14 mouse cellular contexts compared by ENCODE assay signal in the genomic region with DNA sequence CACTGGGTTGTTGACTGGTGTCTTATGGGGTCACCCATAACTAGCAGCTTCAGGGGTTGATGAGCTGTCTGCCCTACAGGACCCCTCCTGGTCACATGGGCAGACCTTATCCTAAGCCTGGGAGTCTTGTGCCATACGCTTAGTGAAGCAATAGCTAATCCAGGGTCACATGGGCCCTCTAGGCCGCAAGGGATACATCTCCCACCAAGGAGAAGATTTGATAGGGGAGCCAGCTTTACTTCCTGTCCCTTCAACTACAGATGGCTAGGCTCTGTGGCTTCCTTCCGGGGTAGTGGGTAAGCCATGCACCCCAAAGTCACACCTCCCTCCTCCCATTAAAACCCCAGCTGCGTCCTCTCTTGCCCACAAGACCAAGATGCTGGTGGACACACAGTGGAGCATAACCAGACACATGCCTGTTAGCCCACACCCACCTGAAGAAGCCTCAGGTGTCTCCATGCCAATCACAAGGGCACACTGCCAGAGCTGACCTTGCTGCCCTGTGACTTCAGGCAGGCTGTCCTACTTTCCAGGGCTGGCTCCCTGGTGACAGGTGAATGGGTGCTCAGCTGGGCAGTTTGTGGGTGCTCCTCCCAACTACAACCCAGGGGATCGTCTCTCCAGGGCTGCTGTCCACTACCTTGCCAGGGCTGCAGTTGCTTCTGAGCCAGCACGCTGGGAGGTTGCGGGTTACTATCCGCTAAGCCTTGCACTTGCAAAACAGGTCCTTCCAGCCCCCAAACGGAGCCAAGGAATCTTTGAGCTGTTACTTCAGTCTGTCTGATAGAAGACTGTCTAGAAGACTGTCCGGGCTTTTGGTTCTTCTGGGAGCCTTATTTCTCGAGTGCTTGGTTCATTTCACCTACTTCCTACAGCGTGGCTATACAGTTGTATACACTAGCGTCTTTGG. TPM values are rescaled to one million over a fixed set of nuclear protein-coding genes. Genes with fewer than 3 reads are reported as not detected.
A peak's percentile ranks its signal among the peaks of the same experiment; 100 is the strongest.
DNase-seq lines count a peak whose midpoint lies in the region; ATAC-seq and TF ChIP-seq lines count a peak whose summit lies in the region.
"Had no signal": no experiment of that assay in that cellular context is flagged by ENCODE, and none has a peak within 500 bp of the region (broad histone marks: within the 10 kb centered on the region; RNA-seq: fewer than 3 reads in every experiment).

TSS of gene Gpr132 (minus strand) at position 51 of the 910 bp plus-strand sequence.

- no peaks in the 10 kb centered on the region for H3K9me3 ChIP-seq in limb, embryonic 12.5 days
- H3K9me3 ChIP-seq in limb, embryonic 10.5 days (replicated peaks): no peaks in the 10 kb centered on the region
- H3K9me3 ChIP-seq in MEL (replicated peaks; ENCODE audit: insufficient read depth, low read length): no peaks in the 10 kb centered on the region
- H3K9me3 ChIP-seq in hindbrain, embryonic 11.5 days (ENCODE audit: control insufficient read depth, low read length): no peaks in the 10 kb centered on the region
- H3K9me3 ChIP-seq: limb, embryonic 13.5 days had no signal

- no peak for TF ChIP-seq POLR2A in MEL (IDR thresholded peaks at IDR 0.05; ENCODE audit: control insufficient read depth in 1 of 2, insufficient read depth in 1 of 2, low read depth in 1 of 2, low read length in 2 of 2, poor library complexity in 1 of 2)

- no peaks in the 10 kb centered on the region for H3K36me3 ChIP-seq in limb, embryonic 12.5 days
- H3K36me3 ChIP-seq in limb, embryonic 10.5 days: no peaks in the 10 kb centered on the region
- H3K36me3 ChIP-seq in MEL (ENCODE audit: control insufficient read depth in 1 of 2, insufficient read depth in 2 of 2, low read length in 2 of 2): peaks cover 0 to 9% of the 10 kb centered on the region in 2 experiments; a peak in 1 of 4 replicates
- H3K36me3 ChIP-seq in splenic B cell, adult 2 months (ENCODE audit: control insufficient read depth, insufficient read depth, low read length, poor library complexity, severe bottlenecking): no peaks in the 10 kb centered on the region
- no peaks in the 10 kb centered on the region for H3K36me3 ChIP-seq in hindbrain, embryonic 11.5 days (ENCODE audit: control insufficient read depth, insufficient read depth, low read length)
- H3K36me3 ChIP-seq: limb, embryonic 13.5 days had no signal

- H3K27ac ChIP-seq in limb, embryonic 12.5 days: no peak within 1 kb of the TSS
- H3K27ac ChIP-seq in limb, embryonic 10.5 days: no peak within 1 kb of the TSS
- H3K27ac ChIP-seq in MEL (ENCODE audit: control insufficient read depth, low read depth, low read length): no peak within 1 kb of the TSS
- no peak within 1 kb of the TSS for H3K27ac ChIP-seq in hindbrain, embryonic 11.5 days (ENCODE audit: low read depth, low read length)
- H3K27ac ChIP-seq in gastrocnemius, adult 2 months: no peak within 1 kb of the TSS
- H3K27ac ChIP-seq: hindbrain, postnatal 0 days; limb, embryonic 13.5 days had no signal

- no peak within 1 kb of the TSS for H3K4me3 ChIP-seq in limb, embryonic 12.5 days (replicated peaks)
- no peak within 1 kb of the TSS for H3K4me3 ChIP-seq in limb, embryonic 10.5 days
- H3K4me3 ChIP-seq in MEL (ENCODE audit: control insufficient read depth in 1 of 2, insufficient read depth in 1 of 2, low read depth in 2 of 2, low read length in 2 of 2): no peak within 1 kb of the TSS
- no peak within 1 kb of the TSS for H3K4me3 ChIP-seq in hindbrain, embryonic 11.5 days (ENCODE audit: low read depth, low read length)
- no peak within 1 kb of the TSS for H3K4me3 ChIP-seq in gastrocnemius, adult 2 months
- H3K4me3 ChIP-seq: erythroblast, embryonic 14.5 days; limb, embryonic 13.5 days had no signal

- no peak within 1 kb of the TSS for H3K4me2 ChIP-seq in limb, embryonic 12.5 days
- no peak within 1 kb of the TSS for H3K4me2 ChIP-seq in hindbrain, embryonic 11.5 days (replicated peaks; ENCODE audit: low read depth, low read length)

- ATAC-seq in limb, embryonic 12.5 days (ENCODE audit: insufficient number of reproducible peaks, insufficient read depth, low FRiP score, low TSS enrichment, low read depth): no peak
- no peak for ATAC-seq in hindbrain, embryonic 11.5 days (ENCODE audit: low FRiP score)
- ATAC-seq: hindbrain, postnatal 0 days had no signal

- peaks cover 7% of the 10 kb centered on the region for H3K4me1 ChIP-seq in limb, embryonic 12.5 days (replicated peaks)
- peaks cover 18% of the 10 kb centered on the region for H3K4me1 ChIP-seq in limb, embryonic 10.5 days
- H3K4me1 ChIP-seq in MEL (ENCODE audit: control insufficient read depth in 1 of 2, insufficient read depth in 2 of 2, low read length in 2 of 2): peaks cover 12 to 27% of the 10 kb centered on the region in 2 experiments
- no peaks in the 10 kb centered on the region for H3K4me1 ChIP-seq in hindbrain, embryonic 11.5 days (replicated peaks; ENCODE audit: control insufficient read depth, insufficient read depth, low read length)

- no peaks in the 10 kb centered on the region for H3K79me2 ChIP-seq in MEL (ENCODE audit: control insufficient read depth, insufficient read depth, low read length, poor library complexity)

- DNase-seq in limb, embryonic 10.5 days (ENCODE audit: low spot score): no peak
- no peak for DNase-seq in MEL (ENCODE audit: low read depth, low spot score)
- peak; percentile 76 for DNase-seq in fat pad, adult 2 months (ENCODE audit: extremely low read depth, low read depth, low spot score)
- peak; percentile 60 for DNase-seq in splenic B cell, adult 2 months (ENCODE audit: low read depth, low spot score)
- DNase-seq in hindbrain, embryonic 11.5 days (ENCODE audit: low spot score): no peak
- no peak for DNase-seq in gastrocnemius, adult 2 months
- DNase-seq in left cerebral cortex, adult 18-20 months (ENCODE audit: low spot score in 2 of 2): no peak
- DNase-seq: adrenal gland, postnatal 25 days; kidney, postnatal 36 days; lung, postnatal 14 days had no signal

- TF ChIP-seq EP300 in MEL (IDR thresholded peaks at IDR 0.05; ENCODE audit: low read depth in 1 of 2, low read length in 2 of 2): no peak

- peaks cover 49% of the 10 kb centered on the region for H3K27me3 ChIP-seq in limb, embryonic 12.5 days
- peaks cover 53% of the 10 kb centered on the region for H3K27me3 ChIP-seq in limb, embryonic 10.5 days (ENCODE audit: low read depth, poor library complexity, severe bottlenecking)
- H3K27me3 ChIP-seq in MEL (ENCODE audit: control insufficient read depth in 1 of 2, insufficient read depth in 2 of 2, low read length in 2 of 2): no peaks in the 10 kb centered on the region
- H3K27me3 ChIP-seq in splenic B cell, adult 2 months (ENCODE audit: control insufficient read depth, insufficient read depth, low read length, poor library complexity, severe bottlenecking): no peaks in the 10 kb centered on the region
- no peaks in the 10 kb centered on the region for H3K27me3 ChIP-seq in hindbrain, embryonic 11.5 days (ENCODE audit: control insufficient read depth, insufficient read depth, low read length)

- no peak for TF ChIP-seq CTCF in MEL (IDR thresholded peaks at IDR 0.05 in 2 of 3, conservative IDR thresholded peaks at IDR 0.05 in 1 of 3; ENCODE audit: control insufficient read depth in 1 of 3, insufficient read depth in 1 of 3, low read depth in 2 of 3, low read length in 3 of 3, poor library complexity in 1 of 3, severe bottlenecking in 1 of 3)
- TF ChIP-seq CTCF in gastrocnemius, adult 2 months (IDR thresholded peaks at IDR 0.05): no peak

- 62% methylated on average over 13 of the region's 13 CpGs for WGBS in limb, embryonic 12.5 days
- 64% methylated on average over 13 of the region's 13 CpGs for WGBS in limb, embryonic 10.5 days
- WGBS in hindbrain, embryonic 11.5 days: 68% methylated on average over 13 of the region's 13 CpGs

- no peak for TF ChIP-seq RAD21 in MEL (IDR thresholded peaks at IDR 0.05; ENCODE audit: low read depth, low read length)

- intact Hi-C loops in gastrocnemius, adult 2 months (cut with DNase I): no loop called here

- peak within 1 kb of the TSS; percentile 31; the same call in 1 of the 2 replicates for H3K9ac ChIP-seq in limb, embryonic 12.5 days (replicated peaks)
- no peak within 1 kb of the TSS for H3K9ac ChIP-seq in MEL (ENCODE audit: control insufficient read depth, low read depth, low read length, poor library complexity, severe bottlenecking)
- no peak within 1 kb of the TSS for H3K9ac ChIP-seq in hindbrain, embryonic 11.5 days (ENCODE audit: low read depth, low read length)
- H3K9ac ChIP-seq: limb, embryonic 13.5 days had no signal

TF ChIP-seq in MEL, 35 proteins besides CTCF, POLR2A, EP300 and RAD21:
- TF ChIP-seq CHD1 (IDR thresholded peaks at IDR 0.05; ENCODE audit: low read depth, low read length): no peak
- TF ChIP-seq USF1 (IDR thresholded peaks at IDR 0.05; ENCODE audit: low read depth, low read length): peak; percentile 60

RNA-seq across cellular contexts. Expression of gene Gpr132, which starts in this region (rescaled TPM):
- 0.08 TPM in 1 of 2 replicates, not detected in the other for polyA plus RNA-seq in limb, embryonic 12.5 days (2016; fragmentation: Nextera tagmentation; extraction: Ambion mirVana)
- 0.11 TPM in 1 of 2 replicates, not detected in the other for polyA plus RNA-seq in limb, embryonic 10.5 days (2016; fragmentation: Nextera tagmentation; extraction: Ambion mirVana)
- total RNA-seq in MEL (2012; rRNA removed): 6.5 and 6.8 TPM in 2 replicates
- polyA plus RNA-seq in MEL (2012; ENCODE audit: insufficient read depth in 1 of 2, insufficient read length in 2 of 2, low read depth in 1 of 2, low replicate concordance in 2 of 2, missing spikeins in 1 of 2): 1 to 10 TPM in 1 of 2 experiments, not detected in 1; 5.4 TPM
- polyA plus RNA-seq in hindbrain, embryonic 11.5 days (2014; fragmentation: Nextera tagmentation; extraction: Ambion mirVana): not detected in 2 replicates
- under 1 TPM in 1 of 2 experiments, not detected in 1; 0.14 TPM for total RNA-seq in gastrocnemius, adult 2 months (2021)
- under 1 TPM in 1 of 2 experiments, not detected in 1; 0.14 TPM for total RNA-seq in left cerebral cortex, adult 18-20 months (2021)

Comparison
In these comparisons a context has a peak if more than half of its experiments do, and no peak if none do; other contexts are left out.
1. DNase-seq: peak in fat pad, adult 2 months (single experiment) and splenic B cell, adult 2 months (single experiment); none in limb, embryonic 10.5 days (single experiment), MEL (single experiment), hindbrain, embryonic 11.5 days (single experiment), gastrocnemius, adult 2 months (single experiment) and left cerebral cortex, adult 18-20 months (0 of 2).